In the genomic region with DNA sequence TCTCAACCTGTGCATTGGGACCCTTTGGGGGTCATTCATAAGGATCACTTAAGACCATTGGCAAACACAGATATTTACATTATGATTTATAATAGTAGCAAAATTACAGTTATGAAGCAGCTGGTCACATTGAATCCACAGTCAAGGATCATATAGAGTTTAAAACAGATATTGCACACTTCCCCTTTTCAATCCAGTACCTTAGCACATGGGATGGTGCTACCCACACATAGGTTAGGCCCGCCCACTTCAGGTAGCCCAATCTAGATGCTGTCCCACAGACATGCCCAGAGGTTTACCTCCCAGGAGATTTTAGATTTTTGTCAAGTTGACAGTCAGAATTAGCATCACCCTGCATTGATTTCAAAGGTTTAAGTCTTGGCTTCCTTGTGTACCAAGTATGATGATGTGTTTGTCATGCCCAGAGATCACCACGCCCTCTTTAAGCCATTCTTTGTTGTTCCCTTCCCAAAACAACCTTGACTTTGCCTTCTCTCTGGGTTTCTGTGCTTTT, we compare ENCODE assay signal across 22 mouse cellular contexts.
DNase-seq lines count a peak whose midpoint lies in the region; ATAC-seq and TF ChIP-seq lines count a peak whose summit lies in the region.
"Had no signal": no experiment of that assay in that cellular context is flagged by ENCODE, and none has a peak within 500 bp of the region (broad histone marks: within the 10 kb centered on the region; RNA-seq: fewer than 3 reads in every experiment).

No protein-coding gene starts in this region.

- H3K4me3 ChIP-seq in layer of hippocampus, adult 2 months, result no peak overlapping the region
- no peak overlapping the region for H3K4me3 ChIP-seq in MEL (ENCODE audit: control insufficient read depth in 1 of 2, insufficient read depth in 1 of 2, low read depth in 2 of 2, low read length in 2 of 2)
- no peak overlapping the region for H3K4me3 ChIP-seq in cortical plate, adult 2 months (ENCODE audit: insufficient read depth, low read length)
- H3K4me3 ChIP-seq in stomach, postnatal 0 days (ENCODE audit: low read depth, low read length), result no peak overlapping the region
- H3K4me3 ChIP-seq: embryonic facial prominence, embryonic 10.5 days; embryonic facial prominence, embryonic 13.5 days; erythroblast, embryonic 14.5 days; forebrain, embryonic 12.5 days; forebrain, embryonic 15.5 days; hindbrain, embryonic 12.5 days; hindbrain, embryonic 15.5 days had no signal

- no peak overlapping the region for H3K9ac ChIP-seq in MEL (ENCODE audit: control insufficient read depth, low read depth, low read length, poor library complexity, severe bottlenecking)
- H3K9ac ChIP-seq in stomach, postnatal 0 days (ENCODE audit: low read length), result no peak overlapping the region
- H3K9ac ChIP-seq: embryonic facial prominence, embryonic 13.5 days; forebrain, embryonic 12.5 days; forebrain, embryonic 15.5 days; hindbrain, embryonic 12.5 days; hindbrain, embryonic 15.5 days had no signal

- peak overlapping the region; percentile 46; the same call in 1 of the 2 replicates for H3K27ac ChIP-seq in layer of hippocampus, adult 2 months
- H3K27ac ChIP-seq in MEL (ENCODE audit: control insufficient read depth, low read depth, low read length), result no peak overlapping the region
- peak overlapping the region; percentile 73 for H3K27ac ChIP-seq in cortical plate, adult 2 months (ENCODE audit: insufficient read depth, low read length)
- no peak overlapping the region for H3K27ac ChIP-seq in stomach, postnatal 0 days (replicated peaks)
- H3K27ac ChIP-seq: embryonic facial prominence, embryonic 10.5 days; embryonic facial prominence, embryonic 13.5 days; forebrain, embryonic 12.5 days; forebrain, embryonic 15.5 days; hindbrain, embryonic 12.5 days; hindbrain, embryonic 15.5 days had no signal

- no peak for ATAC-seq in stomach, postnatal 0 days (ENCODE audit: low FRiP score, low TSS enrichment)
- ATAC-seq: forebrain, embryonic 15.5 days had no signal

- no peak overlapping the region for H3K4me2 ChIP-seq in stomach, postnatal 0 days (replicated peaks; ENCODE audit: low read depth)
- H3K4me2 ChIP-seq: embryonic facial prominence, embryonic 13.5 days; forebrain, embryonic 12.5 days; forebrain, embryonic 15.5 days; heart, embryonic 11.5 days; hindbrain, embryonic 12.5 days; hindbrain, embryonic 15.5 days had no signal

- H3K79me2 ChIP-seq in MEL (ENCODE audit: control insufficient read depth, insufficient read depth, low read length, poor library complexity), result no peaks in the 10 kb centered on the region

- TF ChIP-seq RAD21 in MEL (IDR thresholded peaks at IDR 0.05; ENCODE audit: low read depth, low read length), result no peak

- no peaks in the 10 kb centered on the region for H3K9me3 ChIP-seq in MEL (replicated peaks; ENCODE audit: insufficient read depth, low read length)
- H3K9me3 ChIP-seq in stomach, postnatal 0 days (ENCODE audit: control insufficient read depth, low read length), result no peaks in the 10 kb centered on the region
- H3K9me3 ChIP-seq: embryonic facial prominence, embryonic 10.5 days; embryonic facial prominence, embryonic 13.5 days; forebrain, embryonic 12.5 days; forebrain, embryonic 15.5 days; hindbrain, embryonic 12.5 days; hindbrain, embryonic 15.5 days had no signal

- no peak for TF ChIP-seq POLR2A in MEL (IDR thresholded peaks at IDR 0.05; ENCODE audit: control insufficient read depth in 1 of 2, insufficient read depth in 1 of 2, low read depth in 1 of 2, low read length in 2 of 2, poor library complexity in 1 of 2)
- no peak for TF ChIP-seq POLR2A in cortical plate, adult 2 months (IDR thresholded peaks at IDR 0.05; ENCODE audit: extremely low read depth, insufficient read depth, low read length)

- WGBS in stomach, postnatal 0 days, result 72% methylated on average over 2 of the region's 2 CpGs

- no peaks in the 10 kb centered on the region for H3K27me3 ChIP-seq in MEL (ENCODE audit: control insufficient read depth in 1 of 2, insufficient read depth in 2 of 2, low read length in 2 of 2)
- no peaks in the 10 kb centered on the region for H3K27me3 ChIP-seq in stomach, postnatal 0 days (ENCODE audit: control insufficient read depth, insufficient read depth, low read length)
- H3K27me3 ChIP-seq: forebrain, embryonic 15.5 days; hindbrain, embryonic 15.5 days had no signal

- peaks cover 22 to 54% of the 10 kb centered on the region in 2 experiments for H3K36me3 ChIP-seq in MEL (ENCODE audit: control insufficient read depth in 1 of 2, insufficient read depth in 2 of 2, low read length in 2 of 2)
- H3K36me3 ChIP-seq in stomach, postnatal 0 days (ENCODE audit: control insufficient read depth, insufficient read depth, low read length), result no peaks in the 10 kb centered on the region
- H3K36me3 ChIP-seq: embryonic facial prominence, embryonic 10.5 days; embryonic facial prominence, embryonic 13.5 days; hindbrain, embryonic 12.5 days had no signal

- H3K4me1 ChIP-seq in MEL (ENCODE audit: control insufficient read depth in 1 of 2, insufficient read depth in 2 of 2, low read length in 2 of 2), result peaks cover 0 to 11% of the 10 kb centered on the region in 2 experiments; a peak in 2 of 4 replicates
- peaks cover 3% of the 10 kb centered on the region; the same call in 1 of the 2 replicates for H3K4me1 ChIP-seq in cortical plate, adult 2 months (ENCODE audit: control insufficient read depth, insufficient read depth, low read length)
- no peaks in the 10 kb centered on the region for H3K4me1 ChIP-seq in stomach, postnatal 0 days (replicated peaks; ENCODE audit: control insufficient read depth, insufficient read depth)
- H3K4me1 ChIP-seq: embryonic facial prominence, embryonic 10.5 days; embryonic facial prominence, embryonic 13.5 days; forebrain, embryonic 12.5 days; forebrain, embryonic 15.5 days; hindbrain, embryonic 12.5 days; hindbrain, embryonic 15.5 days had no signal

- no peak for TF ChIP-seq CTCF in layer of hippocampus, adult 2 months (conservative IDR thresholded peaks at IDR 0.05)
- TF ChIP-seq CTCF in MEL (IDR thresholded peaks at IDR 0.05 in 2 of 3, conservative IDR thresholded peaks at IDR 0.05 in 1 of 3; ENCODE audit: control insufficient read depth in 1 of 3, insufficient read depth in 1 of 3, low read depth in 2 of 3, low read length in 3 of 3, poor library complexity in 1 of 3, severe bottlenecking in 1 of 3), result no peak
- TF ChIP-seq CTCF in cortical plate, adult 2 months (IDR thresholded peaks at IDR 0.05; ENCODE audit: extremely low read depth, insufficient read depth, low read length), result no peak
- TF ChIP-seq CTCF in stomach, postnatal 0 days (IDR thresholded peaks at IDR 0.05; ENCODE audit: low read depth), result no peak

- DNase-seq in layer of hippocampus, adult 2 months (ENCODE audit: low spot score in 2 of 2), result no peak
- no peak for DNase-seq in layer of hippocampus, postnatal 36 days
- DNase-seq in MEL (ENCODE audit: low read depth, low spot score), result peak; percentile 76
- DNase-seq in stomach, postnatal 0 days (ENCODE audit: low spot score), result no peak
- no peak for DNase-seq in embryo, embryonic 10 days (ENCODE audit: low spot score)
- DNase-seq: adrenal gland, adult 8-10 months; adrenal gland, postnatal 25 days; cerebellum, adult 11-12 months; cerebellum, adult 8-10 months; cerebellum, postnatal 10 days; cerebellum, postnatal 36 days; embryo, embryonic 11 days; gastrocnemius, postnatal 25 days had no signal

- TF ChIP-seq EP300 in MEL (IDR thresholded peaks at IDR 0.05; ENCODE audit: low read depth in 1 of 2, low read length in 2 of 2), result no peak
- no peak for TF ChIP-seq EP300 in stomach, postnatal 0 days (optimal IDR thresholded peaks at IDR 0.05)

TF ChIP-seq in MEL, 35 proteins besides CTCF, POLR2A, EP300 and RAD21:
- TF ChIP-seq ELF1 (IDR thresholded peaks at IDR 0.05; ENCODE audit: low read depth, low read length) (no peak), MYC (IDR thresholded peaks at IDR 0.05; ENCODE audit: low read depth, low read length) (no peak), CHD1 (IDR thresholded peaks at IDR 0.05; ENCODE audit: low read depth, low read length) (no peak), MYB (IDR thresholded peaks at IDR 0.05; ENCODE audit: low read depth, low read length) (no peak)
TF ChIP-seq in MEL: peak in this region for 0.

Comparison
In these comparisons a context has a peak if more than half of its experiments do, and no peak if none do; other contexts are left out.
1. H3K27ac ChIP-seq: peak in layer of hippocampus, adult 2 months (single experiment) and cortical plate, adult 2 months (single experiment); none in MEL (single experiment) and stomach, postnatal 0 days (single experiment).